Mouse (Mus musculus): ENCODE measurements around the gene Gjb4. TPM values are rescaled to one million over a fixed set of nuclear protein-coding genes. Genes with fewer than 3 reads are reported as not detected.

Gene Gjb4
- total RNA-seq, 2 experiments from 2014 or later, result not detected

DNA sequence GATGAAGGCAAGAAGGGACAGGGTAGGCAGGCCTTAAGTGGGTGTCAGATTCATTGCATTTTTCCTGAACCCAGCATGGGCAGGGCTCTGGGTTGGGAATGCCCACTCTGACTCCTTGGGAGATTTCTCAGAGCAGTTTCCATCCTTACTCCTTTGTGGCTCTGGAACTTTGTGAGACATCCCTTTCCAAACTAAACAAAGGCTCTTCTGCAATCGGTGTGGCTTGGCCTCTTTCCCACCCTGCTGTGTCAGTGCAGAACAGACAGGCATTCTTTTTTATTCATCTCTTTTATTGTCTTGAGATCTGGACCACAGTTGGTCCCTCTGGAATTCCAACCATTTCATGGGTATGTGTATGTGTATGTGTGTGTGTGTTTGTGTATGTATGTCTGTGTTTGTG lies 1.3 kb downstream of the Gjb4 start:
- DNase-seq (ENCODE audit: low spot score in 2 of 2), result no peak

DNA sequence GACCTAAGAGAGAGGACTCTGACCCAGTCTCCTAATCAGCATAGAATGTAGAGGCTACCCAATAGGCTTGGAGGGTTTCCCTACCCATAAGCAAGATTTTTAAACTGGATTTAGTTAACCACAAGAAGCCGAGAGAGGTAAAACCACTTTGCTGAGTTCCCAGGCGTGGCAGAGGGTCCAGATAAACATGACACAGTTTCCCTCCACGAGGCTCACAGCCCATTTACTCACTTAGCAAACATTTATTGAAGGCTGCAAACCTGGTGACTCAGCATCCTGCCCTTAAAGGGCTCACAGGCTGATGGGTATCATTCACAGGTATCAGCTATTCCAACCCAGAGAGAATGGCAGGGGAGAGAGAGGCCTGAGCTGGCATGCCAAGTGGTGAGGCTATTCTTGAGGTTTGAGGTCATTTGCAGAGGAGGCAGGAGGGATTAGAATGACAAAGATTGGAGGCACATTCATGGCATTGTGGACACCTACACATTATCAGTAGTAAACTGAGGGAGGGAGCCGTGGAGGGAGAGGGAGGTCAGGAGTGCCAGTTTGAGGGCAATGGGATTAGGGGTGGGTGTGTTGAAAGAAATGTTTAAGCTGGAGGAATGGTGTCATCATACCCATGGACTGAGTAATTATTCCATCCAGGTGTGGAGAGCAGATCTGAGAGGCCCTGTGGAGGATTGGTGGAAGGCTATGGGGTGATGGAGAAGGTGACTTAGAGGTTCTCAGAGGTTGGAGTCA lies 4.2 kb downstream of the Gjb4 start:
- no peak for DNase-seq (ENCODE audit: low spot score in 2 of 2)

DNA sequence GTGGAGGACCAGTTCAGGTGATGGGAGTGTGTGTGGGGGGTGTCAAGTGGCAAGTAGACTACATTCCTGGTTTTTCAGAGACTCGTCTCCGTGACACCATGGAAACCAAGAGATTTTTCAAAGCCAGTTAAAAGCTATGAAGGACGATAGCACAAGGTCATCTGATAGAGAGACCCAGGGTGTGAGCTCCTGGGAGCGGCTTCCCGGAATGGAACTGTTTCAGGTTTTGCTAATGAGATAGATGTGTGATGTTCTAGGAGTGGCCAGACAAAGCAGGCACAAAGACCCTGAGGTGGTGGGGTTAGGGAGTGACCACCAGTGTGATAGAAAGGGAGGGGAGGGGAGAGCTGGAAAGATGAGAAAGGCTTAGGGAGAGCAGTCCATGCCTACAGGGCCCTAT lies 8.9 kb downstream of the Gjb4 start:
- no peak for DNase-seq (ENCODE audit: low spot score in 2 of 2)

DNA sequence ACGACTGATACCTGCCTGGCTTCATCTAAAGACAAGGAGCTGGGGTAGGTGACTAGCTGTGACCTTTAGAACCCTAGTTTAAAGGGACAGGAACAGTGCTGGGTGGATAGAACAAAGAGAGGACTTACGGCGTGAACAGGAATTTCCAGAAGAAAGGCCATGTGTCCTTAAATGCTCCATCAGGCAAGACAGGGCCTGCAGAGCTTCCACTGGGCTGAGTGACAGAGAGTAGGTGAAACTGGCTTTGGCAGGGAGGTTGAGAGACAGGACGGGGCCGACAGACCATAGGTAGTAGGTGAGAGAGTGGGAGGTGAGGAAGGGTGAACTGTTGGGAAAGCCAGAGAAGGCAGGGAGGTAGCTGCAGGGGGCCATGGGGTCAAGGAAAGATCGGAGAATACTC lies 12.5 kb downstream of the Gjb4 start:
- DNase-seq (ENCODE audit: low spot score in 2 of 2), result no peak

- DNase-seq (ENCODE audit: low spot score in 2 of 2), result no peak
Observed at GRCm38 (mm10) chr4:127337668-127338067, 16.2 kb downstream of the Gjb4 start.

DNA sequence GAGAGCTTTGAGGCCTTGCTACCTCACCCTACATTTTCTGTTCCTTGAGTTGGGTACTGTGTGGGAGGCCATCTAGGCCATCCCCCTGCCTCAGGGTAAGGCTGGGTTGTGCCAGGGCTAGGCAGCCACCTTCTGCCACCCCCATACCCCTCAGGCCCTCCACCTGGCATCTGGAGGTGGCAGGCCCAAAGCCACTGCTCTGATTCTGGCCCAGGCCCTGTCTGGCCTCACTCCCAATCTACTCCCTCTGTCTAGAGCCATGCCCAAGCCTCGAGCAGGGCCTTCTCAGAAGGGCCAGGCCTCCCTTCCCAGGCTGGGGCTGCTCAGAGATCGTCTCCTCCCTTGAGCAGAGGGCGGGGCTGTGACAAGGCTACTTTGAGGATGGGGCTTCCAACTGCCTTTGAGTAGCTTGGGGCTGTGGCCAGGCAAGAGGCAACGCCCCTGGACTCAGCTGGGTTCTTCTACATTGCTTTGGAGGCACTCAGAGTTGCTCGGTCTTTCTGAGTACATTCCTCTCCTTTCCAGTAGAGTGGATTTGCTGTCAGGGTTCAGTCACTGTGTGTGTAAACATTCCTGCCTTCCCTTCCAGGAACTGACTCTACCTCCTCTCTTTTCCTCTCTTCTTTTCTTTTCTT lies 18.9 kb downstream of the Gjb4 start:
- no peak for DNase-seq (ENCODE audit: low spot score in 2 of 2)

DNA sequence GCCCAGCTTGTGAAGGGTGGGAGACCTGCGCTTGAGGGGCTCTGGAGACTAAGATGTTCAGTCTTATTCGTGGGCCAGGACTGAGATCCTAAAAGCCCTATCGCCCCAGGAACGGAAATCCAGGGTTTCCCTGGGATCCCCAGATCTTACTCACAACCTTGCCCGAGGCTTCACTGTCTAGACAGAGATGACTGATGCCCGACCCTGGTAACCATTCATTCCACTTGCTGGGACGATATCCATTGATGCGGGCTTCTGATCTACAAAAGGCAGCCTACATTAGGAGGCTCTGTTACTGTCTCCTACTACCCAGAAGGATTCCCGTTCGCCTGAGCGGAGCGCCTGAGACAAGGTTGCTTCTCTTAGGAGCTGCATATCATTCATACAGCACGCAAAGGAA lies 22.7 kb downstream of the Gjb4 start:
- DNase-seq (ENCODE audit: low spot score in 2 of 2), result no peak

- DNase-seq (ENCODE audit: low spot score in 2 of 2), result no peak
Observed at GRCm38 (mm10) chr4:127330181-127331100, 23.4 kb downstream of the Gjb4 start, which contains the start of gene Gjb3. Gene Gjb3 (minus strand): TSS chr4:127330844.

- no peak for DNase-seq (ENCODE audit: low spot score in 2 of 2)
Observed at GRCm38 (mm10) chr4:127329751-127330150, 24.1 kb downstream of the Gjb4 start.

DNA sequence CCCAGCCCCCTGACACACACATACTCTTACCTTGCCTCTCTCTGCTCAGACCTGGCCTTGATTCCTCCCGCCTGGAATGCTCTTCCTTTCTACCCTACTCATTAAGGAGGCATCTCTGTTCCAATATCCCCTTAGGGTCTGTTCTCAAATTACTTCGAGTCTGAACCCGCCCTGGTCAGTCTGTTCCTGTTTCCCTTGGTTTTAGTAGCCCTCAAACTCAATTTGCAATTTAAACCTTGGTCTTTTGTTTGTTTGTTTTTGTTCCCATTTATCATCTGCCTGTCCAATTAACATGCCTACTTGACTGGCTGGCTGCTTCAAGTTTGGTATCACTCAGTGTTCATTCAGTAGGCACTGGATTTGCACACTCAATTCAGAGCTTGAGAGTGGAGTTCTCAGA lies 24.8 kb downstream of the Gjb4 start:
- DNase-seq (ENCODE audit: low spot score in 2 of 2), result no peak

- DNase-seq (ENCODE audit: low spot score in 2 of 2), result no peak
Observed at GRCm38 (mm10) chr4:127328378-127328777, 25.5 kb downstream of the Gjb4 start.

- DNase-seq (ENCODE audit: low spot score in 2 of 2), result no peak
Observed at GRCm38 (mm10) chr4:127327749-127328148, 26.1 kb downstream of the Gjb4 start.

DNA sequence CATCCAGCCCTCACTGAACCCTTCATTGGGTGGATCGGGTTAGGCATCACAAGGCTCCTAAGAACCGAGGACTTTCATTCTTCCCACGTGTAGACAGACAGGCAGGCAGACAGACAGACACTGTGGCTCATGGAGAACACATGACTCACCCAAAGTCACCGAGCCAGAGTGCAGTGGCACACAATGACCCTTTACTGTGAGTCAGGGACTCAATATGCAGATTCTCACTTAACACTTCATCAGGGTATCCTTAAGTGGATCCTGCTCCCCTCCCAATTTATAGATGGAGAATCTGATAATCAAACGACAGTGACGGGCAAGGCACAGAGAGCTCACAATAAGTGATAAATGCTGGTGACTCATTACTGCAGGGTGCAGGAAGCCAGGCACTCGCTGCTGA lies 26.6 kb downstream of the Gjb4 start:
- no peak for DNase-seq (ENCODE audit: low spot score in 2 of 2)

DNA sequence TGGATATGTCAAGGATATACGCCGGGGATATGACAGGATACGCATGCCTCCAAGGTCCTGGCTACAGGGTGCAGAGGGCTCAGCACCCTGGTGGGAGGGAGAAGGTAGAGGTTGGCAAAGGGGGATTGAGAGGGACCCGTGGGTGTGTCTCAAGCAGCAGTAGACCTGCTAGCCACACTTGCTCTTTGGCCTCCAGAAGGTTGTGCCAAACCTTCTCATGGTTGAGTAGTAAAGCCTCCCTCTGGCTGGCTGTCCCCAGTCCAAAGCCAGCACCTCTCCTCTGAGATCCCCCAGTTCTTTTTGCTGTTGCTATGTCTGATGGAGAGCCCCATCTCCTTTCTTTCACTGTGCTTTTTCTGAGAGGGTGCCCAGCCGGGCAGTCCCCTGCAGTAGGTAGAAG lies 28.6 kb downstream of the Gjb4 start:
- DNase-seq (ENCODE audit: low spot score in 2 of 2), result no peak

DNA sequence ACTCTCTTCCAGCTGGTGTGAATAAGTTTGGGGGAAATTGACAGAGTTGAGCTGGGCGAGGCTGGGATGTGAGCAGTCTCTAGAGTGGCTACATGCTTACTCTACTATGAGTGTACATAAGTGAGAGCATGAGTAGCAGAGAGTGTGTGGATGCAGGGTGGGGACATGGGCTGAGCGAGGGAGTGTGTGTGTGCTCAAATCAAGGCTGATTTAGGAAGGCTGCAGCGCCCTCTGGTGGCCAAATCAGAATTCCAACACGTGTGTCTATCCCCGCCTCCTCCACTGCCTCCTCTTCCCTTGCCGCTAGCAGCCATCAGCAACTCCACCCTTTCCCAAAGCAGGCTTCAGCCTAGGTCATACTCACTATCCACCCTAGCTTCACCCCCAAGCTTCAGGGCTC lies 29.1 kb downstream of the Gjb4 start:
- DNase-seq (ENCODE audit: low spot score in 2 of 2), result peak; percentile 70 to 80

GRCm38 (mm10) chr4:127324296-127324695 lies 29.6 kb downstream of the Gjb4 start:
- no peak for DNase-seq (ENCODE audit: low spot score in 2 of 2)

DNA sequence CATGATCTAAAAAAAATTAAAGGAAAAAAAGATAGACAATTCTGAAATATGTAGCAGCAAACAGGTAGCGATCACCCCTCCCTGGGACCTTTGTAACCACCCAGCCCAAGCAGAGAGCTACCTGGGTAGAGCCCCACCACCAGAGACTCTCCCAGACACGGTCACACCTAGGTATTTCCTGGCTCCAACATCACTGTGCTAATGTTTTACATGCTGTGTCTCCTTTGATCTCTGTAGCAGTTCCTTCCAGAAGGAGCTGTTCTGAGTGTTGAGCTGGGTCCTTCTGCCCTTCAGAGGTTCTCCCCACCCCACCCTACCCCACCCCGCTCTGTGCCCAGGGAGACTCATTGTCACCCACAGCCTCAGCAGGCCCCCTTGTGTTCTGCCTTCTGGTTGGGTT lies 30.2 kb downstream of the Gjb4 start:
- no peak for DNase-seq (ENCODE audit: low spot score in 2 of 2)

DNA sequence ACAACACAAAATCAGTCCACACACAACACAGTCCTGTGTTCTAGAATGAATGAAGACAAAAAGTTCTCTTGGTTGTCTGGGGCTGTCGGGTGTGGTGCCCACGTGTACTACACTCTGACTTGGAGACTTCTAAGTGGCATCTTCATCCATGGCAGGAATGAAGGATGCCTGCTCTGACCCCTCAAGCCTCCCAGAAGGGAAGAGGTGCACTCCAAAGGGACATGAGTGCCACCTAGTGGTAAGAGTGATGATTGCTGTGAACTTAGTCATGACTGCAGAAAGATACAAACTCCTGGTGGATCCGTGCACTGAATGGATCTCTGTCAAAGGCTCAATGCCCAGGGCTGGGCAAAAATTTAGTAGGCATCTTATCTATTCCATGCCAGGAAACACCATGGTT lies 34.3 kb downstream of the Gjb4 start:
- DNase-seq (ENCODE audit: low spot score in 2 of 2), result peak; percentile 55 to 73

DNA sequence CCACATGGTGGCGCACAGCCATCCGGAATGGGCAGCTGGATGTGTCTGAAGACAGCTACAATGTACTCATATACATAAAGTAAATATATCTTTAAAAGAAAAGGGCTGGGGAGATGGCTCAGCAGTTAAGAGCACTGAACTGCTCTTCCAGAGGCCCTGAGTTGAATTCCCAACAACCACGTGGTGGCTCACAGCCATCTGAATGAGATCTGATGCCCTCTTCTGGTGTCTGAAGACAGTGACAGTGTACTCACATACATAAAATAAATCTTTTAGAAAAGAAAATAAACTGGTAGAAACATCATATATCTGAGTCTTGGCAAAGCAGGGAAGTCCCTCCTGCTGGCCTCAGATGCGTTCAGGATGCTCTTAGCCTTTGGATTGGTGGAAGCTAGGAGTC lies 36.7 kb downstream of the Gjb4 start:
- no peak for DNase-seq (ENCODE audit: low spot score in 2 of 2)

DNA sequence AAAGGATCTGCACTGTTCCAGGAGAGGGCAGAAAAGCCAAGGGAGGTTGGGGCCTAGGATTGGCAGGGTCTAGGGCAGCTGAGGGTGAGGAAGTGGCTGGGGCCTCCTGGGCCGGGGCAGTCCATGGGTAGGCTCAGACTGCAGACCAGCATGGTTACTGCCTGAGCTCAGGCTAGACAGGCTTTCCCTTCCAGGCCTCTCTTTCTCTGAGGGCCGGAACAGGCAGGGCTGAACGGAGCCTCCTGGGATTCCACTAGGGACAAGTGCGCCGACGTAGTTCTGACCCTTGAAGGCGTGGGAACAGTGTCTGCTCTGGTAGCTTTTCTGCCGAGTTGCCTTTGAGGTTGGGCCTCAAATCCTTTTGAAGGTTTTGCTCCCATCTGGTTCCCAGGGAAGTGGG lies 38.1 kb downstream of the Gjb4 start:
- DNase-seq (ENCODE audit: low spot score in 2 of 2), result no peak

- no peak for DNase-seq (ENCODE audit: low spot score in 2 of 2)
Observed at GRCm38 (mm10) chr4:127314585-127314984, 39.3 kb downstream of the Gjb4 start.

- DNase-seq (ENCODE audit: low spot score in 2 of 2), result peak; percentile 63 to 68
Observed at GRCm38 (mm10) chr4:127313861-127314260, 40.0 kb downstream of the Gjb4 start, which contains the start of gene Gja4. Gene Gja4 (minus strand): TSS chr4:127314039.

Data from adrenal gland, adult 18-20 months (tissue).